Mouse (Mus musculus) heart, postnatal 25 days (tissue): Measurements from ENCODE around the gene Aox1. TPM values are rescaled to one million over a fixed set of nuclear protein-coding genes. Genes with fewer than 3 reads are reported as not detected.

Experiments
- total RNA-seq, 2 experiments: library from RNA; stranded (reverse); gene quantifications; 2 replicates each; pipeline ENCODE4 v1.2.3; 2021

The Aox1 gene
- total RNA-seq, 2 experiments from 2014 or later = 6.3 to 6.5 TPM

Other genes starting within 250 kb of the Aox1 start
- 1 to 10 TPM; 3.4 to 3.6 TPM for gene Sgo2a, start 34.0 kb upstream of the Aox1 start, total RNA-seq
- 1 to 10 TPM; 6.5 to 8.6 TPM for gene Kctd18, start 11.0 kb upstream of the Aox1 start, total RNA-seq
- gene Aox3, start 83.2 kb downstream of the Aox1 start, total RNA-seq = under 1 TPM; 0.70 to 0.73 TPM
- not detected for gene Aox4, start 180.5 kb downstream of the Aox1 start, total RNA-seq
- not detected for gene Aox2, start 248.4 kb downstream of the Aox1 start, total RNA-seq